Mouse (Mus musculus) MEL (cell line): ENCODE results near the gene Gm45844. TPM values are rescaled to one million over a fixed set of nuclear protein-coding genes. Genes with fewer than 3 reads are reported as not detected.

ENCODE experiments used
- DNase-seq: peaks from one replicate; pipeline ENCODE4 v3.0.0; 2011; ENCODE audit warnings: low read depth, low spot score
- H3K27ac ChIP-seq: 2 replicates; pipeline ENCODE4 v1.5.1; 2012; ENCODE audit warnings: low read depth, mild to moderate bottlenecking, control low read depth, low read length, moderate library complexity; ENCODE audit not compliant: control insufficient read depth
- H3K27me3 ChIP-seq, 2 experiments: fragments of 150-350 bp in 1 of 2; sonication (generic) in 1 of 2; 2 replicates each; pipeline ENCODE4 v1.6.1; 2012; ENCODE audit warnings: low read length in 2 of 2, mild to moderate bottlenecking in 2 of 2, improper control_type of control experiment in 1 of 2, moderate library complexity in 1 of 2; ENCODE audit not compliant: insufficient read depth in 2 of 2, control insufficient read depth in 1 of 2
- H3K36me3 ChIP-seq, 2 experiments: 2 replicates each; pipeline ENCODE4 v1.6.1; 2012 to 2014; ENCODE audit warnings: low read length in 2 of 2, improper control_type of control experiment in 1 of 2, inconsistent platforms in 1 of 2, mild to moderate bottlenecking in 1 of 2; ENCODE audit not compliant: insufficient read depth in 2 of 2, control insufficient read depth in 1 of 2
- H3K4me1 ChIP-seq, 2 experiments: fragments of 150-350 bp in 1 of 2; sonication (generic) in 1 of 2; 2 replicates each; pipeline ENCODE4 v1.6.1; 2012; ENCODE audit warnings: low read length in 2 of 2, improper control_type of control experiment in 1 of 2, mild to moderate bottlenecking in 1 of 2; ENCODE audit not compliant: insufficient read depth in 2 of 2, control insufficient read depth in 1 of 2
- H3K4me3 ChIP-seq, 2 experiments: fragments of 150-350 bp in 1 of 2; sonication (generic) in 1 of 2; 2 replicates each; pipeline ENCODE4 v1.5.1; 2012; ENCODE audit warnings: low read depth in 2 of 2, low read length in 2 of 2, mild to moderate bottlenecking in 2 of 2, moderate library complexity in 2 of 2, control low read depth in 1 of 2, improper control_type of control experiment in 1 of 2; ENCODE audit not compliant: control insufficient read depth in 1 of 2, insufficient read depth in 1 of 2
- H3K79me2 ChIP-seq: 2 replicates; pipeline ENCODE4 v1.6.1; 2012; ENCODE audit warnings: mild to moderate bottlenecking, low read length, moderate library complexity; ENCODE audit not compliant: control insufficient read depth, poor library complexity, insufficient read depth
- H3K9ac ChIP-seq: 2 replicates; pipeline ENCODE4 v1.6.1; 2012; ENCODE audit warnings: low read depth, mild to moderate bottlenecking, control low read depth, low read length, moderate library complexity; ENCODE audit not compliant: control insufficient read depth, poor library complexity, severe bottlenecking
- H3K9me3 ChIP-seq: fragments of 150-350 bp; sonication (generic); replicated peaks from 2 replicates; pipeline ENCODE4 v1.6.1; 2012; ENCODE audit warnings: mild to moderate bottlenecking, low read length, improper control_type of control experiment, moderate library complexity; ENCODE audit not compliant: insufficient read depth
- CTCF ChIP-seq, 3 experiments: IDR thresholded peaks in 2 of 3; conservative IDR thresholded peaks in 1 of 3; 2 replicates each; pipeline ENCODE4 v1.5.1; 2011 to 2012; ENCODE audit warnings: low read length in 3 of 3, low read depth in 2 of 3, mild to moderate bottlenecking in 2 of 3, improper control_type of control experiment in 1 of 3, inconsistent platforms in 1 of 3, mixed read lengths in 1 of 3, moderate library complexity in 1 of 3; ENCODE audit not compliant: control insufficient read depth in 1 of 3, insufficient read depth in 1 of 3, poor library complexity in 1 of 3, severe bottlenecking in 1 of 3
- ELF1 ChIP-seq: IDR thresholded peaks from 2 replicates; pipeline ENCODE4 v1.6.1; 2014; ENCODE audit warnings: low read depth, mild to moderate bottlenecking, inconsistent platforms, low read length, improper control_type of control experiment, moderate library complexity
- HCFC1 ChIP-seq: IDR thresholded peaks from 2 replicates; pipeline ENCODE4 v1.6.1; 2012; ENCODE audit warnings: low read depth, mild to moderate bottlenecking, inconsistent platforms, low read length, improper control_type of control experiment, moderate library complexity
- RCOR1 ChIP-seq: IDR thresholded peaks from 2 replicates; pipeline ENCODE4 v1.6.1; 2012; ENCODE audit warnings: low read depth, mild to moderate bottlenecking, inconsistent platforms, low read length, improper control_type of control experiment
- SIN3A ChIP-seq: IDR thresholded peaks from 2 replicates; pipeline ENCODE4 v1.6.1; 2012; ENCODE audit warnings: low read length, improper control_type of control experiment, inconsistent platforms
- USF1 ChIP-seq: IDR thresholded peaks from 2 replicates; pipeline ENCODE4 v1.6.1; 2014; ENCODE audit warnings: low read depth, mild to moderate bottlenecking, inconsistent platforms, low read length, improper control_type of control experiment, moderate library complexity
- polyA plus RNA-seq, 2 experiments: library from polyadenylated mRNA; stranded (reverse) in 1 of 2; unstranded in 1 of 2; fragments of >175 nt in 1 of 2; fragments of >200 nt in 1 of 2; gene quantifications; 2 replicates each; pipeline versions ENCODE4 v1.2.1 to v1.2.4; 2012; ENCODE audit warnings: low replicate concordance in 2 of 2, low read depth in 1 of 2; ENCODE audit not compliant: insufficient read length in 2 of 2, insufficient read depth in 1 of 2, missing spikeins in 1 of 2
- total RNA-seq: library from RNA; depleted of rRNA; stranded (reverse); fragments of 300-350 nt; gene quantifications from 2 replicates; pipeline ENCODE4 v1.2.3, GENCODE M21; 2012; rRNA removed

Gm45844 gene
- total and polyA plus RNA-seq, 3 experiments = 0.42 to 1.5 TPM; not detected in 1

GRCm38 (mm10) chr7:7171227-7172147 is 106.6 kb downstream of the Gm45844 start, which contains the start of gene Zfp418:
Zfp418 (plus strand) TSS chr7:7171330.
- H3K4me3 ChIP-seq = peak within 1 kb of the TSS; percentile 68 to 79

More at GRCm38 (mm10) chr7:7171227-7172147, 106.6 kb downstream of the Gm45844 start, which contains the start of gene Zfp418:
- H3K4me1 ChIP-seq = no peaks in the 10 kb centered on the region
- H3K36me3 ChIP-seq = no peaks in the 10 kb centered on the region
- no peaks in the 10 kb centered on the region for H3K27me3 ChIP-seq
- H3K9ac ChIP-seq = peak within 1 kb of the TSS; percentile 47
- no peaks in the 10 kb centered on the region for H3K9me3 ChIP-seq
- no peak for TF ChIP-seq RCOR1
- no peak for TF ChIP-seq CTCF (IDR thresholded peaks at IDR 0.05 in 2 of 3, conservative IDR thresholded peaks at IDR 0.05 in 1 of 3; ENCODE audit: control insufficient read depth in 1 of 3, insufficient read depth in 1 of 3, low read depth in 2 of 3, low read length in 3 of 3, poor library complexity in 1 of 3, severe bottlenecking in 1 of 3)
- TF ChIP-seq ELF1 = peak; percentile 64; the same call in 1 of the 2 replicates
- TF ChIP-seq HCFC1 = peak; percentile 96
- peak; percentile 29; the same call in 1 of the 2 replicates for TF ChIP-seq SIN3A
- TF ChIP-seq USF1 = no peak
- TF ChIP-seq, all 39 proteins: peak for 3
- no peak within 1 kb of the TSS for H3K27ac ChIP-seq
- DNase-seq = peak; percentile 69
- H3K79me2 ChIP-seq = no peaks in the 10 kb centered on the region

Other genes with a start within 250 kb of the Gm45844 start
- gene Zfp954, start 156.8 kb downstream of the Gm45844 start, total RNA-seq = 9.3 and 10.6 TPM in 2 replicates
- 1 to 10 TPM in 1 of 2 experiments, not detected in 1; 8.9 TPM for gene Zfp954, start 156.8 kb downstream of the Gm45844 start, polyA plus RNA-seq
- gene Zfp773, start 141.5 kb downstream of the Gm45844 start, total RNA-seq = 0.13 and 0.15 TPM in 2 replicates
- under 1 TPM in 1 of 2 experiments, not detected in 1; 0.57 TPM for gene Zfp773, start 141.5 kb downstream of the Gm45844 start, polyA plus RNA-seq
- gene Zfp418, start 107.0 kb downstream of the Gm45844 start, total RNA-seq = 0.49 and 0.50 TPM in 2 replicates
- gene Zfp418, start 107.0 kb downstream of the Gm45844 start, polyA plus RNA-seq = under 1 TPM in 1 of 2 experiments, not detected in 1; 0.47 TPM
- gene Zfp772, start 68.3 kb downstream of the Gm45844 start, total RNA-seq = 1.3 and 1.8 TPM in 2 replicates
- 1 to 10 TPM in 1 of 2 experiments, not detected in 1; 1.9 TPM for gene Zfp772, start 68.3 kb downstream of the Gm45844 start, polyA plus RNA-seq
- 0.12 TPM in 1 of 2 replicates, not detected in the other for gene Vmn2r29, start 31.0 kb downstream of the Gm45844 start, total RNA-seq
- not detected for gene Vmn2r29, start 31.0 kb downstream of the Gm45844 start, polyA plus RNA-seq
- gene Clcn4, start 22.6 kb upstream of the Gm45844 start, total RNA-seq = 12.9 and 16.5 TPM in 2 replicates
- 10 to 100 TPM in 1 of 2 experiments, not detected in 1; 14.1 TPM for gene Clcn4, start 22.6 kb upstream of the Gm45844 start, polyA plus RNA-seq
- not detected in 2 replicates for gene Vmn2r30, start 59.3 kb upstream of the Gm45844 start, total RNA-seq
- not detected for gene Vmn2r30, start 59.3 kb upstream of the Gm45844 start, polyA plus RNA-seq
- not detected in 2 replicates for gene Gm45783, start 96.3 kb upstream of the Gm45844 start, total RNA-seq
- not detected for gene Gm45783, start 96.3 kb upstream of the Gm45844 start, polyA plus RNA-seq
- not detected in 2 replicates for gene Vmn2r31, start 121.4 kb upstream of the Gm45844 start, total RNA-seq
- gene Vmn2r31, start 121.4 kb upstream of the Gm45844 start, polyA plus RNA-seq = under 1 TPM in 1 of 2 experiments, not detected in 1; 0.01 TPM
- gene Vmn2r32, start 201.7 kb upstream of the Gm45844 start, total RNA-seq = not detected in 2 replicates
- not detected for gene Vmn2r32, start 201.7 kb upstream of the Gm45844 start, polyA plus RNA-seq